Mouse (Mus musculus): Measurements from ENCODE around the gene Nrros.
"Not testable (repeated sequence)": the region's sequence is repeated elsewhere in the genome, so short reads cannot be mapped to it uniquely, and the experiment has no call there.

Nrros gene

GRCm38 (mm10) chr16:32114968-32115695, 50.3 kb downstream of the Nrros start:
- DNase-seq (ENCODE audit: low spot score in 2 of 2), result peak; percentile 82 to 85

- no peak for DNase-seq (ENCODE audit: low spot score in 2 of 2)
Observed at GRCm38 (mm10) chr16:32114406-32114805, 51.0 kb downstream of the Nrros start.

- peak; percentile 54 to 56 for DNase-seq (ENCODE audit: low spot score in 2 of 2)
Observed at GRCm38 (mm10) chr16:32113541-32114218, 51.7 kb downstream of the Nrros start.

GRCm38 (mm10) chr16:32110951-32111699, 54.3 kb downstream of the Nrros start:
- DNase-seq (ENCODE audit: low spot score in 2 of 2), result no peak

GRCm38 (mm10) chr16:32108578-32108977, 56.8 kb downstream of the Nrros start:
- no peak for DNase-seq (ENCODE audit: low spot score in 2 of 2)

- no peak for DNase-seq (ENCODE audit: low spot score in 2 of 2)
Observed at GRCm38 (mm10) chr16:32108170-32108569, 57.2 kb downstream of the Nrros start.

GRCm38 (mm10) chr16:32107342-32108045, 57.9 kb downstream of the Nrros start:
- DNase-seq (ENCODE audit: low spot score in 2 of 2), result no peak

- no peak for DNase-seq (ENCODE audit: low spot score in 2 of 2)
Observed at GRCm38 (mm10) chr16:32105698-32106097, 59.7 kb downstream of the Nrros start.

- no peak for DNase-seq (ENCODE audit: low spot score in 2 of 2)
Observed at GRCm38 (mm10) chr16:32102295-32102694, 63.1 kb downstream of the Nrros start.

- peak; percentile 87 to 88 for DNase-seq (ENCODE audit: low spot score in 2 of 2)
Observed at GRCm38 (mm10) chr16:32099638-32100150, 65.7 kb downstream of the Nrros start, which contains the start of the genes Pigx and Cep19. Gene Pigx (minus strand): TSS chr16:32099740. Gene Cep19 (plus strand): TSS chr16:32099800.

- DNase-seq (ENCODE audit: low spot score in 2 of 2), result no peak
Observed at GRCm38 (mm10) chr16:32098897-32099637, 66.3 kb downstream of the Nrros start.

GRCm38 (mm10) chr16:32097757-32098156, 67.6 kb downstream of the Nrros start:
- DNase-seq (ENCODE audit: low spot score in 2 of 2), result not testable (repeated sequence)
